Mouse (Mus musculus) hindbrain, embryonic 11.5 days (tissue): ENCODE measurements around the gene 2610318N02Rik. TPM values are rescaled to one million over a fixed set of nuclear protein-coding genes. Genes with fewer than 3 reads are reported as not detected.
A peak's percentile ranks its signal among the peaks of the same experiment; 100 is the strongest.

Experiments
- ATAC-seq: fragments of 200-750 bp; cut with Nextera tagmentation; 2 replicates; pipeline ENCODE4 v1.8.0; 2017; ENCODE audit warnings: mild to moderate bottlenecking, moderate TSS enrichment, moderate library complexity; ENCODE audit not compliant: low FRiP score
- DNase-seq: peaks from one replicate; pipeline ENCODE4 v3.0.0-alpha.2; 2015; ENCODE audit warnings: low spot score
- H3K27ac ChIP-seq: fragments of 300-500 bp; sonication (generic); 2 replicates; pipeline ENCODE4 v1.5.1; 2014; ENCODE audit warnings: mild to moderate bottlenecking, low read depth, low read length
- H3K27me3 ChIP-seq: fragments of 300-500 bp; sonication (generic); 2 replicates; pipeline ENCODE4 v1.6.1; 2014; ENCODE audit warnings: mild to moderate bottlenecking, low read length, moderate library complexity, mixed read lengths; ENCODE audit not compliant: control insufficient read depth, insufficient read depth
- H3K36me3 ChIP-seq: fragments of 300-500 bp; sonication (generic); 2 replicates; pipeline ENCODE4 v1.6.1; 2014; ENCODE audit warnings: mild to moderate bottlenecking, low read length, moderate library complexity, mixed read lengths; ENCODE audit not compliant: control insufficient read depth, insufficient read depth
- H3K4me1 ChIP-seq: fragments of 300-500 bp; sonication (generic); replicated peaks from 2 replicates; pipeline ENCODE4 v1.6.1; 2014; ENCODE audit warnings: low read length, mixed read lengths; ENCODE audit not compliant: control insufficient read depth, insufficient read depth
- H3K4me2 ChIP-seq: fragments of 300-500 bp; sonication (generic); replicated peaks from 2 replicates; pipeline ENCODE4 v1.6.1; 2014; ENCODE audit warnings: mild to moderate bottlenecking, low read depth, low read length
- H3K4me3 ChIP-seq: fragments of 300-500 bp; sonication (generic); 2 replicates; pipeline ENCODE4 v1.5.1; 2014; ENCODE audit warnings: low read depth, low read length
- H3K9ac ChIP-seq: fragments of 300-500 bp; sonication (generic); 2 replicates; pipeline ENCODE4 v1.6.1; 2014; ENCODE audit warnings: low read depth, low read length
- H3K9me3 ChIP-seq: fragments of 300-500 bp; sonication (generic); 2 replicates; pipeline ENCODE4 v1.6.1; 2016; ENCODE audit warnings: low read length; ENCODE audit not compliant: control insufficient read depth
- WGBS: fragments of 180-500 bp; shearing (Covaris S2); extraction: QIAGEN DNeasy Blood & Tissue Kit; methylation state at CpG from one replicate; pipeline ENCODE4 v1.1.7; 2014; 5-methylcytosine and 5-hydroxymethylcytosine counted together
- microRNA counts: library from miRNA; unstranded; fragments of <30 nt; microRNA quantifications from one replicate; lab custom pipeline; 2015
- polyA plus RNA-seq: library from polyadenylated mRNA; unstranded; fragments of >200 nt; fragmentation: Nextera tagmentation; extraction: Ambion mirVana; gene quantifications from 2 replicates; pipeline ENCODE4 v1.2.1, GENCODE M21; 2014

Gene 2610318N02Rik
- polyA plus RNA-seq, 1 experiment from 2014 or later, result 107 TPM

GRCm38 (mm10) chr16:17069511-17070443, 55.2 kb downstream of the 2610318N02Rik start, which contains the start of gene Ypel1:
TSS of gene Ypel1 (plus strand) at chr16:17069696.
- Histone ChIP-seq H3K27me3 (no peaks in the 10 kb centered on the region), H3K4me3 (peak within 1 kb of the TSS; percentile 77), H3K36me3 (peaks cover 3% of the 10 kb centered on the region), H3K4me1 (no peaks in the 10 kb centered on the region), H3K4me2 (peak within 1 kb of the TSS; percentile 64), H3K27ac (peak within 1 kb of the TSS; percentile 92), H3K9ac (peak within 1 kb of the TSS; percentile 92), H3K9me3 (no peaks in the 10 kb centered on the region)
- DNase-seq (peak; percentile 90), ATAC-seq (peak; percentile 97)
- WGBS, result under 1% methylated on average over 62 of the region's 76 CpGs

- H3K27me3 ChIP-seq, result no peaks in the 10 kb centered on the region
- WGBS, result 85% methylated on average over 2 of the region's 2 CpGs
- ATAC-seq (no peak), DNase-seq (no peak)
- H3K9me3 ChIP-seq, result no peaks in the 10 kb centered on the region
- H3K9ac ChIP-seq, result no peak overlapping the region
- no peaks in the 10 kb centered on the region for H3K36me3 ChIP-seq
- no peak overlapping the region for H3K4me3 ChIP-seq
- no peak overlapping the region for H3K27ac ChIP-seq
- no peaks in the 10 kb centered on the region for H3K4me1 ChIP-seq
- H3K4me2 ChIP-seq, result no peak overlapping the region
Observed at GRCm38 (mm10) chr16:17067552-17067951, 57.4 kb downstream of the 2610318N02Rik start.

MicroRNA genes within 50 kb of the gene (microRNA counts, 519-probe panel; counts per million panel counts)
- microRNA mmu-miR-130b (lab: Ali Mortazavi, UCI) (6,350 counts per million, percentile 90 among the panel's probes with 10 or more counts), microRNA mmu-miR-301b (lab: Ali Mortazavi, UCI) (4,042 counts per million, percentile 37 among the panel's probes with 10 or more counts)

Other genes starting within 250 kb of the 2610318N02Rik start
- 10.9 and 17.6 TPM in 2 replicates for gene Ppm1f, start 228.7 kb downstream of the 2610318N02Rik start, polyA plus RNA-seq
- gene Mapk1, start 141.8 kb downstream of the 2610318N02Rik start, polyA plus RNA-seq, result 199 and 208 TPM in 2 replicates
- 91.6 and 108 TPM in 2 replicates for gene Ypel1, start 55.5 kb downstream of the 2610318N02Rik start, polyA plus RNA-seq
- gene Ppil2, start 13.9 kb downstream of the 2610318N02Rik start, polyA plus RNA-seq, result 149 and 154 TPM in 2 replicates
- gene Sdf2l1, start 7.2 kb upstream of the 2610318N02Rik start, polyA plus RNA-seq, result 67.1 and 70.9 TPM in 2 replicates
- 11.4 and 11.9 TPM in 2 replicates for gene Ydjc, start 19.5 kb upstream of the 2610318N02Rik start, polyA plus RNA-seq
- gene Ccdc116, start 22.1 kb upstream of the 2610318N02Rik start, polyA plus RNA-seq, result 0.31 and 1.0 TPM in 2 replicates
- gene Ube2l3, start 77.5 kb upstream of the 2610318N02Rik start, polyA plus RNA-seq, result 415 and 422 TPM in 2 replicates
- gene Rimbp3, start 83.4 kb upstream of the 2610318N02Rik start, polyA plus RNA-seq, result 0.78 and 1.0 TPM in 2 replicates
- 7.9 and 8.7 TPM in 2 replicates for gene Hic2, start 108.4 kb upstream of the 2610318N02Rik start, polyA plus RNA-seq
- 5.7 and 7.7 TPM in 2 replicates for gene Tmem191c, start 150.9 kb upstream of the 2610318N02Rik start, polyA plus RNA-seq
- gene Serpind1, start 206.2 kb upstream of the 2610318N02Rik start, polyA plus RNA-seq, result 0.24 and 0.74 TPM in 2 replicates